Mouse (Mus musculus): Measurements from ENCODE around the gene Svbp. TPM values are rescaled to one million over a fixed set of nuclear protein-coding genes. Genes with fewer than 3 reads are reported as not detected.

Svbp gene
- 227 and 237 TPM in 2 replicates for polyA plus RNA-seq (2015; fragmentation: Nextera tagmentation; extraction: Ambion mirVana)

- no peaks in the 10 kb centered on the region for H3K9me3 ChIP-seq
- H3K4me3 ChIP-seq (replicated peaks), result peak within 1 kb of the TSS; percentile 80
- peak within 1 kb of the TSS; percentile 82 for H3K27ac ChIP-seq
- H3K36me3 ChIP-seq, result no peaks in the 10 kb centered on the region; the same call in none of the 2 replicates
- H3K4me2 ChIP-seq (replicated peaks), result peak within 1 kb of the TSS; percentile 77
- H3K27me3 ChIP-seq, result no peaks in the 10 kb centered on the region
- H3K9ac ChIP-seq (replicated peaks), result peak within 1 kb of the TSS; percentile 85
- H3K4me1 ChIP-seq (replicated peaks), result peaks cover 33% of the 10 kb centered on the region
- ATAC-seq, result peak; percentile 91
- WGBS, result under 1% methylated on average over 30 of the region's 47 CpGs
Observed at GRCm38 (mm10) chr4:119194909-119195581, at the start of gene Svbp. Gene Svbp, plus strand, starts transcription at chr4:119195306.

- Histone ChIP-seq H3K27ac (no peak overlapping the region), H3K4me3 (replicated peaks) (no peak overlapping the region), H3K27me3 (no peaks in the 10 kb centered on the region), H3K4me1 (replicated peaks) (no peaks in the 10 kb centered on the region), H3K4me2 (replicated peaks) (no peak overlapping the region), H3K9ac (replicated peaks) (no peak overlapping the region), H3K36me3 (no peaks in the 10 kb centered on the region), H3K9me3 (no peaks in the 10 kb centered on the region)
- ATAC-seq, result no peak
- 88% methylated on average over 7 of the region's 7 CpGs for WGBS
Observed at GRCm38 (mm10) chr4:119146816-119147215, 48.3 kb upstream of the Svbp start.

- Histone ChIP-seq H3K36me3 (no peaks in the 10 kb centered on the region), H3K4me3 (replicated peaks) (no peak overlapping the region), H3K9me3 (no peaks in the 10 kb centered on the region), H3K27me3 (no peaks in the 10 kb centered on the region), H3K9ac (replicated peaks) (no peak overlapping the region), H3K4me2 (replicated peaks) (no peak overlapping the region), H3K4me1 (replicated peaks) (no peaks in the 10 kb centered on the region), H3K27ac (no peak overlapping the region)
- no peak for ATAC-seq
- WGBS, result 94% methylated on average over 5 of the region's 5 CpGs
Observed at GRCm38 (mm10) chr4:119147347-119147746, 47.8 kb upstream of the Svbp start.

GRCm38 (mm10) chr4:119148741-119149140 lies 46.4 kb upstream of the Svbp start:
- WGBS, result 92% methylated on average over 11 of the region's 11 CpGs
- Histone ChIP-seq H3K27me3 (no peaks in the 10 kb centered on the region), H3K4me1 (replicated peaks) (no peaks in the 10 kb centered on the region), H3K36me3 (no peaks in the 10 kb centered on the region), H3K4me2 (replicated peaks) (no peak overlapping the region), H3K4me3 (replicated peaks) (no peak overlapping the region), H3K9me3 (no peaks in the 10 kb centered on the region), H3K9ac (replicated peaks) (no peak overlapping the region), H3K27ac (no peak overlapping the region)
- no peak for ATAC-seq

- H3K4me1 ChIP-seq (replicated peaks), result no peaks in the 10 kb centered on the region
- WGBS, result 27% methylated on average over 2 of the region's 2 CpGs
- no peaks in the 10 kb centered on the region for H3K27me3 ChIP-seq
- no peaks in the 10 kb centered on the region for H3K9me3 ChIP-seq
- H3K36me3 ChIP-seq, result no peaks in the 10 kb centered on the region
- ATAC-seq, result no peak
- H3K27ac ChIP-seq, result no peak overlapping the region
- no peak overlapping the region for H3K4me2 ChIP-seq (replicated peaks)
- no peak overlapping the region for H3K9ac ChIP-seq (replicated peaks)
- no peak overlapping the region for H3K4me3 ChIP-seq (replicated peaks)
Observed at GRCm38 (mm10) chr4:119157186-119157585, 37.9 kb upstream of the Svbp start.

- ATAC-seq, result no peak
- WGBS, result 85% methylated on average over 5 of the region's 5 CpGs
Observed at GRCm38 (mm10) chr4:119157891-119158290, 37.2 kb upstream of the Svbp start.

GRCm38 (mm10) chr4:119161358-119161757 lies 33.7 kb upstream of the Svbp start:
- no peak overlapping the region for H3K9ac ChIP-seq (replicated peaks)
- no peaks in the 10 kb centered on the region for H3K9me3 ChIP-seq
- no peak overlapping the region for H3K4me3 ChIP-seq (replicated peaks)
- no peak overlapping the region for H3K4me2 ChIP-seq (replicated peaks)
- H3K36me3 ChIP-seq, result no peaks in the 10 kb centered on the region
- no peaks in the 10 kb centered on the region for H3K4me1 ChIP-seq (replicated peaks)
- H3K27ac ChIP-seq, result no peak overlapping the region
- no peaks in the 10 kb centered on the region for H3K27me3 ChIP-seq
- no peak for ATAC-seq
- WGBS, result 77% methylated on average over 3 of the region's 3 CpGs

More at GRCm38 (mm10) chr4:119157891-119158290, 37.2 kb upstream of the Svbp start:
- Histone ChIP-seq H3K9me3 (no peaks in the 10 kb centered on the region), H3K4me2 (replicated peaks) (no peak overlapping the region), H3K4me3 (replicated peaks) (no peak overlapping the region), H3K9ac (replicated peaks) (no peak overlapping the region), H3K27ac (no peak overlapping the region), H3K27me3 (no peaks in the 10 kb centered on the region), H3K4me1 (replicated peaks) (no peaks in the 10 kb centered on the region), H3K36me3 (no peaks in the 10 kb centered on the region)

- H3K4me3 ChIP-seq (replicated peaks), result no peak overlapping the region
- H3K9ac ChIP-seq (replicated peaks), result no peak overlapping the region
- no peaks in the 10 kb centered on the region for H3K36me3 ChIP-seq
- no peaks in the 10 kb centered on the region for H3K27me3 ChIP-seq
- no peak overlapping the region for H3K4me2 ChIP-seq (replicated peaks)
- 73% methylated on average over 4 of the region's 4 CpGs for WGBS
- ATAC-seq, result no peak
- H3K4me1 ChIP-seq (replicated peaks), result no peaks in the 10 kb centered on the region
- H3K27ac ChIP-seq, result no peak overlapping the region
- no peaks in the 10 kb centered on the region for H3K9me3 ChIP-seq
Observed at GRCm38 (mm10) chr4:119162990-119163389, 32.1 kb upstream of the Svbp start.

GRCm38 (mm10) chr4:119165916-119166315 lies 29.2 kb upstream of the Svbp start:
- peaks cover 4% of the 10 kb centered on the region; the same call in 1 of the 2 replicates for H3K4me1 ChIP-seq (replicated peaks)
- H3K4me3 ChIP-seq (replicated peaks), result no peak overlapping the region
- H3K27ac ChIP-seq, result no peak overlapping the region
- 79% methylated on average over 7 of the region's 7 CpGs for WGBS
- ATAC-seq, result no peak
- H3K36me3 ChIP-seq, result peaks cover 27% of the 10 kb centered on the region
- H3K9me3 ChIP-seq, result no peaks in the 10 kb centered on the region
- H3K4me2 ChIP-seq (replicated peaks), result no peak overlapping the region
- H3K27me3 ChIP-seq, result no peaks in the 10 kb centered on the region
- H3K9ac ChIP-seq (replicated peaks), result no peak overlapping the region

GRCm38 (mm10) chr4:119167068-119167467 lies 28.0 kb upstream of the Svbp start:
- H3K4me1 ChIP-seq (replicated peaks), result peaks cover 14% of the 10 kb centered on the region
- H3K36me3 ChIP-seq, result peaks cover 30% of the 10 kb centered on the region
- no peak for ATAC-seq
- no peak overlapping the region for H3K4me2 ChIP-seq (replicated peaks)
- H3K27me3 ChIP-seq, result no peaks in the 10 kb centered on the region
- no peak overlapping the region for H3K4me3 ChIP-seq (replicated peaks)
- H3K9me3 ChIP-seq, result no peaks in the 10 kb centered on the region
- H3K27ac ChIP-seq, result no peak overlapping the region
- 83% methylated on average over 4 of the region's 4 CpGs for WGBS
- H3K9ac ChIP-seq (replicated peaks), result no peak overlapping the region

- Histone ChIP-seq H3K4me3 (replicated peaks) (no peak overlapping the region), H3K4me2 (replicated peaks) (no peak overlapping the region), H3K36me3 (peaks cover 30% of the 10 kb centered on the region), H3K27me3 (no peaks in the 10 kb centered on the region), H3K9ac (replicated peaks) (no peak overlapping the region), H3K9me3 (no peaks in the 10 kb centered on the region), H3K4me1 (replicated peaks) (peaks cover 20% of the 10 kb centered on the region), H3K27ac (no peak overlapping the region)
- ATAC-seq, result peak; percentile 29
- WGBS, result 4% methylated on average over 4 of the region's 4 CpGs
Observed at GRCm38 (mm10) chr4:119167663-119168062, 27.4 kb upstream of the Svbp start.

GRCm38 (mm10) chr4:119172919-119173650 lies 22.0 kb upstream of the Svbp start:
- Histone ChIP-seq H3K4me1 (replicated peaks) (peaks cover 27% of the 10 kb centered on the region), H3K9me3 (no peaks in the 10 kb centered on the region), H3K9ac (replicated peaks) (peak overlapping the region; percentile 78), H3K27ac (0 out of 2 replicates have a peak overlapping the region, but pooled peaks have one; percentile 27), H3K27me3 (no peaks in the 10 kb centered on the region), H3K4me2 (replicated peaks) (peak overlapping the region; percentile 80), H3K4me3 (replicated peaks) (peak overlapping the region; percentile 62), H3K36me3 (peaks cover 30% of the 10 kb centered on the region)
- ATAC-seq, result no peak
- WGBS, result 45% methylated on average over 18 of the region's 18 CpGs

Measured in midbrain, embryonic 13.5 days (tissue).